Mouse (Mus musculus): Measurements from ENCODE around the gene Morn4.

Morn4 gene

DNA sequence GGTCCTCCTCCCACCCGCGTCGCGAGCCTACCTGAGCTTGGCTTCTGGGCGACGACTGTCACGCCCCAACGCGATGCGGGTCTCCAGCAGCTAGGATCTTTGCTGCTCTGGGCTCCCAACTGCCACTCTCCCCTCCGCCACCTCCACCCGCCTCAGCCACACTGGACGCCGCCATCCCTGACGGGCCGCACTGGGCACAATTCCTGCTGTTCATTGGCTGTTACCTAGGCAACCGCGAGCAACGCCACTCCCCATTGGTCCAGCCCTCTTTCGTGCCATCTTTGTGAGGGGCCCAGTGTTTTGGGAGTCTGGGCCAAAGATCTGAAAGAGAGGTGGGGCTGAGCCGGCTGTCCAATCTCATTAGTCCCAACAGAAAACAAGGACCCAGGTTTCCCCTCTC is at the start of gene Morn4:
Gene Morn4 (minus strand): TSS at position 192 of the 400 bp plus-strand sequence.
- peak; percentile 83 for DNase-seq (ENCODE audit: low read depth, low spot score)

DNA sequence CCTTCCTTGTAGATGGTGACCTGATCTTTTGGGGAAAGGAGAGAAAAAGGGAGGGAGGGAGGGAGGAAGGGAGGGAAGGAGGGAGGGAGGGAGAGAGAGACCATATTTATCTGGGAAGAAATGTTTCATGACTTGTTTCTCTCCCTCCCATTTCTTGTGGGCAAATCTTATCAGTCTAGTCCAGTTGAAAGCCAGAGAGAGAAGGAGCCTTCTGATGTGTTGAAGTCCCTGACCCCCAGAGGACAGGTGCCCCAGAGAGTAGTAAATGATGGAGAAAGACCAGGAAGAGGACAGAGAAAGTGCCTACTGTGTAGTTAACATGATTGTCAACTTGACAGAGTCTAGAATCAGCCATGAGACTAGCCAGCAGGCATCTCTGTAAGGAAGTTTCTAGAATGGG is 48.9 kb upstream of the Morn4 start:
- DNase-seq (ENCODE audit: low read depth, low spot score): no peak

DNA sequence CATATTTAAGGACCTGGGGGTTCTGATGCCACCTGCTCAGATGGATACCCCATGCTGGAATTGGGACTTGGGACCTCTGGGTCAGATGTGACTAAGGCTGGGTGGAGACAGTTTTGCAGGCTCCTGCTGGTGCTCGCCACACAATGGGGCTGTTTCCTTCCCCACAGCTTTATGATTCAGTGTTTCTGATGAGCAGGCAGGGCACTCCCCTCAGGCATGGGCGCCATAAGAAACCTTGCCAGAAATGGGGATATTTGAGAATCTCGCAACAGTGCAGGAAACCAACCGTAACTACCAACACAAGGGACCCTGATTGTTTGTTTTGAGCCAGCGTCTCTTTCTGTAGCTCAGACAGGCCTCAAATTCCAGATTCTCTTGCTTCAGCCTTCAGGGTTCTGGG is 44.9 kb upstream of the Morn4 start:
- DNase-seq (ENCODE audit: low read depth, low spot score): no peak

DNA sequence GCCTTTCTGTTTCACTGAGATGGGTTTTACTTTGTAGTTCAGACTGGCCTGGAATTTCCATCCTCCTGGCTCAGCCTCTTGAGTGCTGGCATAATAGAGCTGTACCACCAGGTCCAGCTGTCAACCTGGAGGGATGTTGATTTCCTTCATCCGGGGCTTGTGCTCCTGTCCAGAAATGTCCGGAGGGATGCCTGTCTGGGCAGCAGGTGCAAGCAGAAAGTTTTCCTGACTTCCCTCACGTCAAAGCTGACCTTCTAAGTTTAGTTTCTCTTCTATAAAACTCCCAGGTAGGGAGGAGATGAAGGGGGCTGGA is 44.1 kb upstream of the Morn4 start:
- no peak for DNase-seq (ENCODE audit: low read depth, low spot score)

DNA sequence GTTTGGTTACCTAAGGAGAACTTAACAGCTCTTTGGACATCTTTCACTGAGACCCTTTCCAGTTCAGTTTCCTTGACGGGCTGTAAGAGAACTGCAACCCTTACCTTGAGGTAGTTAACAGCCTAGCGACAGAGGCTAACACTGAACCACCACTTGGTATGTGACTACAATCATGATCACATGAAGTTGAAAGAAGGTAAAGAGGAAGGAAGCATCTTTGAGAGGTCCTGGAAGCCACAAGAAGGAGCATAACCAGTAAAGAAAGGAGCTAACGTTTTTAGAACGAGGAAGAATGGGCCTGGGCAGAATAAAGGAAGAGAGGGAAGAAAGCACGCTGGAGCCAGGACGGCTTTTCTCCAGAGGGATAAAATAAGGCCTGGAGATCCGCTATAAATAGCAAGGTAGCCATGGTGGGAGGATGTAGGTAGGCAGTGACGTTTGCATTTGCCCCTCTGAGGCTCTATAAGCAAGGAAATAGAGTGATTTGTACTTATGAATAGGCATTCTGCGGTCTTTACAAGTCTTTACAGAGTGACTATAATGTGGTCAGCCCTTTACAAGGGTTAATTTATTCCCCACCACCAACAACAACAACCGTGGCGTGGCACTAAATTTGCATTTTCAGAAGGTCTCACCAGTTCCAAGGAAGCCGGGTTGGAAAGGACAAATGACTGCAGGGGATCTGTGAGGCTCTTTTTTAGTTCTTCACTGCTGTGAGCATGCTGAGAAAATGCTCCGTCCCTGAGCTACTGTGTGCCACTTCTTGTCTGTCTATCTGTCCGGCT is 43.5 kb upstream of the Morn4 start:
- DNase-seq (ENCODE audit: low read depth, low spot score): no peak

DNA sequence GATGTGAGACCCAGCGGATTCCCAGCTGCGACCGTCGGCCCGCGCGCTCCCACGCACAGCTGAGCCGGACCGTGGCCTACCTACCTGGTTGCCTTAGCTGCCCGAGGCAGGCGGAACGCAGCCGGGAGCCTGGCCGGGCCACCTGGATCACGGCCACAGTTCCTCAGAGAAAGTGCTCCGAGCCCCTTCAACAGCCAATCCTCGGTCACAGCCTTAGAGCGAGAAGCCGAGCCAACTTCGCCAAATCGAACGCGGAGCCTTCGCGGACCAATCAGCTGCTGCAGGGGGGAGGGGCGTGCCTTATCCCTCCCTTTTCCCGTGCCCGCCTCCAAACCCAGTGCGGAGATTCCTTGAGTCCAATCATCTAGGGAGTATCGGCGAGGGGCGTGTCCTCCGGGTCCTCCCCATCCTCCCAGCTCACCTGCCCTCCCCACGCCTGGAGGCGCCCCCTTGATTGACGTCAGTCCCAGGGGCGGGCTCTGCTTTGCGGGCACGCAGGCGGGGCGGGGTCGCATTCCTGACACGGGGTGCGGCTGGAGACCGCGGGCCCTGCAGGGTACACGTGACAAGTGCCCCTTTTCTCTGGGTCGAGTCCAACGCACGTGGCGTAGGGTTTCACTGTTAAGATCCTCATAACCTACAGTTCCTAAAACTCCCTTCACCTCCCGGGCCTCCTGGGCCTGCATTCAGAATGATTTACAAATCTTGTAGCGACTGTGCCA is 42.8 kb upstream of the Morn4 start, which contains the start of gene Avpi1:
Gene Avpi1 (minus strand): TSS at position 273 of the 722 bp plus-strand sequence.
- peak; percentile 95 for DNase-seq (ENCODE audit: low read depth, low spot score)

DNA sequence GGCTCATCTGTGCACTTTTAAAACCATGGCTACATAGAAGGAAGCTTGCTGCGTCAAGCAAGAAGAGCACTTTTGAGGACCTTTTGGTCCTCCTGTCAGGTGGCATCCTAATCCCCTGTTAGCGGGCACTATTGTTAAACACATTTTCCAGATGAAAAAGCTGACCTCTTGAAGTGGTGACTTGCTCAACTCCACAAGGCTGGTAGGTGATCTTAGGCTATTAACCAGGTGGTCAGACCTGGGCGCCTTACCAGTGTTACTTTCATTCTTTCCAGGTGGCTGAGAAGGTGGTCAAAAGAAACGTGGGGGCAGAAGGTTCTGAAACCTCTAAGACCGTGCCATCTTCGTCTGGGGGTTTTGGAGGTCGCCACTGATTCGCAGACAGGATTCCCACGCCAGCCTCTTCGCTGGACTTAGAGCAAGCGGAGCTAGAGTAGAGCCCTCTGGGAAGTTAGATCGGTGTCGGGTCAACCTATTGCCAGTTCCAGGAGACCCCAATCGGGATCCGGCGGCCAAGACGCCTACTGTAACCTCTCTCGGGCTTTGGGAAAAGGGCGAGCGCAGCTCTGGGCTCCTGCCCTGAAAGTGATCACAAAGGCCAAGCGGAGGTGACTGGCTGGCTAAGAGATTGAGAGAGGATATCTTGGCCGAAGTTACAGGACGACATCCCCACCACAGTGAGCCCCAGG is 42.0 kb upstream of the Morn4 start:
- DNase-seq (ENCODE audit: low read depth, low spot score): no peak

DNA sequence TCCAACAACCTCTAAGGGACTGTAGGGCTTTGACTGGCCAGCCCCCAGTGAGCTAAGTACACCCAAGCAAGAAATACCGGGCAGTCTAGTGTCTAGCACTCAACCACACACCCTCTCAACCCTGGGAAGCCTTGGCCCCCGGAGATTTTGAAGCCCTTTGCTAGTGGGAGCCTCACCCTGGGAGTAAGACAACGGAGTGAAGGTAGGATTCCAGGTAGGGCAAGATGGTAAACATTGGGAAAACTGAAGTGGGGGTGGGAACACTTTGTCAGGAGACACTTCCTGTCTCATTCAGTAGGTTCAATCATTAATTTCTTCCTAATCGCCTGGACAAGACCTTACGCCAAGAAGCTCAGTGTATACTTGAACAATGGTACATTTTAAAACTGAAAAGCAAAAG is 40.9 kb upstream of the Morn4 start:
- no peak for DNase-seq (ENCODE audit: low read depth, low spot score)

DNA sequence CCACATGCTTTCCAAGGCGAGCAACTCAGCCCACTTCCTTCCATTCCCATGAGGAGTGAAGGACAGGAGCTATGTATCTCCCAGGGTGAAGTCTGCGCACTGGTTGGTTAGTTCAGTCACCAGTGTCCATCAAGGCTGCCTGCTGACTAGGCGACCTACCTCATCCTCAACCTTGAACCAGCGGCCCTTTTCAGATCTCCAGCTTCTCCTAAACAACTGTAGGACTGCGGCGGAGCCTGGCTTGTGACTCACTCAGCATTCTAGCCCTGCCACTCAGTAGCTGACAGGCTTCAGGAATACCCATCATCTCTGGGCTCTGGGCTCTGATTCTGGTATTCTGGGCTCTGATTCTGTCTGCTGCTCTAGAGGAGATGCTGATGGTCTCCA is 40.1 kb upstream of the Morn4 start:
- no peak for DNase-seq (ENCODE audit: low read depth, low spot score)

DNA sequence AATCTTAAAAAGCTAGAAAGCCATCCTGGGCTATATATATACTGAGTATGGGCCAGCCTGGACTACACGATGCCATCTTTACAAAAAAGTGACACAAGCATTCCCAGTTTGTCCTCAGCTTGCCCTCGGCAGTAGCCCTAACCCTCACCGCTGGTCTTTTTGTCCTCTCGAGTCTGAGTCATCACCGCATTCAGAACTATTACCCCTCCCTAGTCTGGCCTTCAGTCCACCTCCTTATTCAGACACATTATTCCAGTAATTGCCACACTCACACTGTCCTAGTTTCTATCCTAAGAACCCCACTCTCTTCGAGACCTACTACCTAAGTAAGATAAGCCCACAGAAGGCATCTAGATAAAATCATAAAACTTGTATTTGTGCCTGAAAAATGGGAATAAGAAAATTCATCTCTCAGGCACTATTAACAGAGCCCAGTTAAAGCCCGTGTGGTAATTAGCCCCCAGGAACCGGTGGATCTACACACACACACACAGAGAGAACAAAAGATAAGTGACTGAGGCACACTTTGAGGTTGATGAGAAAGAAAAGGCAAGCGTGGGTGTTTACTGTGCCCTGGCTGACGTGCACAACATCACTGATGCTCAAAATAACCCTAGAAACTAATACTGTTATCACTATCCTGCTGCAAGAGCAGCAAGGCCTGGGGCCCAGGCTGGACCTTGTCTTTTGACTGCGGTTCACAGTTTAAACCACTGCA is 39.5 kb upstream of the Morn4 start:
- no peak for DNase-seq (ENCODE audit: low read depth, low spot score)

DNA sequence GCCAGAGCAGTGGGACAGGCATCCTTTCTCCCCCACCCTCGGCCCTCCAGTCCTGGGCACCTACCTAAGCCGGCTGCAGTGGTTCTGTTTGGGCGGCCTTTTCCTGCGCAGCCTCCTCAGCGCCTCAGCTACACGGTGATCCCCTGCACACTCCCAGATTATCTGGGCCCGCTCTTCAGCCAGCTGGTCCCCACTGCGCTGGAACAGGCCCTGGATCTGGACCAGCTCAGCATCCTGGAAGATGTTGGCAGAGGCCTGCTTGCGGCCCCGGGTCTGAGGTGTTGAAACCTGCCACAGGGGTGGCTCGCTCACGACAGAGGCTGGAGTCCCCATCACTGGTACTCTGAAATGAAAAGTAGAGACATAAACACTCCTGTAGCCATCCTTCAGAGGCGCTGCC is 38.5 kb upstream of the Morn4 start:
- no peak for DNase-seq (ENCODE audit: low read depth, low spot score)

DNA sequence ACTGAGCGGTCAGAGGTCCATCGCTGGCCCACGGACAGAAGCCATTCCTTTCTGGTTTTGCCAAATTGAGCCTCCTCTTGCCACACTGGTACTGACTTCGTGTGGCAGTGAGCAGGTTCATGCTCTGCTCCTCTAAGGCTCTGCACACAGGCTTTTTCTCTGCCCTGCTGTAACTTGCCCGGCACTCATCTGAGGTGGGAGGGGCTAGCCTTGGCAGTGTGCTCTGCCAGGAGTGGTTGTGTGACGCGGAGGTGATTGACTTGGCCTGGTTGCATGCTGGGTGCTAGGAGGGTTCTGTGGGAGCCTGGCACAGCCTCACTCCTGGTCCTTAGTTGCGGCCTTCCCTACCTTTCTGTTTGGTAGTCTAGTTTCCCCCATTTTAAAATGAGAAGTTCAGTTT is 34.3 kb upstream of the Morn4 start:
- DNase-seq (ENCODE audit: low read depth, low spot score): no peak

DNA sequence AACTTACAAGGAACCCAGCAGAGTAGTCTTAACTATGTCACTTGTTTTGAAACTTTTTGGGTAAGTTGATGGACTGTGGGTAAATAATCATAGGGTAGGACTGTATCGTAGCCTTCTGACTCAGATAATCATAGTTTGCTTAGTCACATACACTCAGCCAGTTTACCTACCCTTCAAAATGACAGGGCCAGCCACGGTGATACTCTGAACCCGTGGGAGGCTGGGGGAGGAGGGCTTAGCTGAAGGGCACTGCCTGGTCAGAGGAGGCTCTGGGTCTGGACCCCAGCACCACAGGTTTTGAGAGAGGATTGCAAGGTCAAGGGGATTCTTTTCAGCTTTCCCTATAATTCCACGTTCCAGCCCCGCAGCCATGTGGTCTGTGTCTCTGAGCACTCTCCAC is 32.4 kb upstream of the Morn4 start:
- no peak for DNase-seq (ENCODE audit: low read depth, low spot score)

DNA sequence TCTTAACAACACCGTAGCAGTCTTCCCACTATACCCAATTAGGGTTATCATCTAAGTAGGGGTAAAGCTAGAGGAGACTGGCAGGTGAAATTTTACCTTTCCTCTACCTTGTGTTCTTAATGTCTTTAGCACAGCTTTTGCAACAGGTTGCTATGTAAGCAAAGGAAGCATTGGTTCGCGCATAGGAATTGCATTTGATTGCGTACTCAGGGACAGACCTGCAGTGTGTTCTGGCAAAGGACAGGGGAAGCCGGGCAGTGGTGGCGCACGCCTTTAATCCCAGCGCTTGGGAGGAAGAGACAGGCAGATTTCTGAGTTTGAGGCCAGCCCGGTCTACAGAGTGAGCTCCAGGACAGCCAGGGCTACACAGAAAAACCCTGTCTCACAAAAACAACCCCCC is 32.0 kb upstream of the Morn4 start:
- DNase-seq (ENCODE audit: low read depth, low spot score): no peak

DNA sequence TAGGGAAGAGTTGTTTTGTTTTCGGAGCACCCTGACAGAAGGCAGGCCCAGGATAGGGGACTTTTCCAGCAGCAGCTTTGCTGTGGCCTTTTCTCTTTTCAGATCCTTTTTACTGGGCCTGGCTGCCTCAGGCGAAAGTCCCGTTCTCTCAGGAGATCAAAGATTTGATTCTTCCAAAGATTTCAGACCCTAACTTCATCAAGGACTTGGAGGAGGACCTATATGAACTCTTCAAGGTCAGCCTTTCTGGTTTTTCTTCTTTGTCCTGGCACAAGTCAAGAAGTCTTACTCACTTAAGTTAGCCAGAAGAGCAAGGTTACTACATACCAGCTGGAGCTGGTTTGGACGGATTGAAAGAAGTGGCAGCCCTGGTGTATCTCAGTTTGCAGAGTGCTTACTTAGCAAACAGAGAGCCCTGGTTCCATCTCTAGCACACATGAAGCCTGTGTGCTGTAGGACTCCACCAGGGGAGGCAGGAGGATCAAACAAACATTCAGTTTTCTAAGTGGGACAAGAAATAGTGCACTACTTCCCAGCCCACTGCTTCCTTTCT is 29.7 kb upstream of the Morn4 start:
- no peak for DNase-seq (ENCODE audit: low read depth, low spot score)

DNA sequence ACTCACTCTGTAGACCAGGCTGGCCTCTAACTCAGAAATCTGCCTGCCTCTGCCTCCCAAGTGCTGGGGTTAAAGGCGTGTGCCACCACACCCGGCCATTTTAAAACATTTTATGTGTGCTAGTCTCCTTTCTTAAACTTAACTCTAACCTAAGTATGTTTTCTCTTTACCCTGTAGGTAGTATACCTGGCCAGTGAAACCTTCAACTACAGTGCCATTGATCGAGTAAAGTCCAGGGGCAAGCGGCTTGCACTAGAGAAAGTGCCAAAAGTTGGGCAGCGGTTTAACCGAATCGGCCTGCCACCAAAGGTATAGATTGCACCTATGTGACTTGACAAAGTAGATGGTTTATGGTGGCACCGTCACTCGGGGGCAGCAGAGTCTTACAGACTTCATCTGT is 18.5 kb upstream of the Morn4 start:
- DNase-seq (ENCODE audit: low read depth, low spot score): no peak

DNA sequence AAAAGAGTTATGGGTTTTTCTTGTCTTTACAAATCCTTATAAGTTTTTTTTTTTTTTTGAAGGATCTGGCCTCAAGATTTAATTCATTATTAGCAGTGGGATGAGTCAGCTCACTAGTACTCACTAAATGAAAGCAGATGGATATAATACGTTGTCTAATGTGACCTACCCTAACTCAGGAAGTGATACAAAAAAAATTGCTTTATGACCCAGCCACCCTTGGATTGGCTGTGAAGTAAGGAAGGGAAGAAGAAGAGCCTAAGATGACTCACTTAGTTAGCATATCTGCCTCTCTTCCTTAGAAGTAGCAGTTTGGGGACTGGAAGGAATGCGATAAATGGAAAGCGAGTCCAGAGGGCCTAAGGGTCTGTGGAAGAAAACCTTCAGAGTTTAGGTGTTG is 13.2 kb upstream of the Morn4 start:
- DNase-seq (ENCODE audit: low read depth, low spot score): no peak

DNA sequence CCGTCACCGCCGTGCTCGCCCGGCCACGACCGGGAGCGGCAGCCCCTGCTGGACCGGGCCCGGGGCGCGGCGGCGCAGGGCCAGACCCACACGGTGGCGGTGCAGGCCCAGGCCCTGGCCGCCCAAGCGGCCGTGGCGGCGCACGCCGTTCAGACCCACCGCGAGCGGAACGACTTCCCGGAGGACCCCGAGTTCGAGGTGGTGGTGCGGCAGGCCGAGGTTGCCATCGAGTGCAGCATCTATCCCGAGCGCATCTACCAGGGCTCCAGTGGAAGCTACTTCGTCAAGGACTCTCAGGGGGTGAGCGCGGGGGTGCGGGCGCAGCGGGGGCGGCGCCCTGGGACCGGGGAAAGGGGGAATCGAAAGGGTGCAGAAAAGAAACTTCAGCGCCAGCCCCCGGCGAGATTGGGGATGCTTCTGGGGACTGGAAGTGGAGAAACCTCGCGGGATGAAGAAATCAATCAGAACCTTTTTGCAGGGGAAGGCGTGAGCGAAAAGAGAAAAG is 4.5 kb upstream of the Morn4 start:
- peak; percentile 26 for DNase-seq (ENCODE audit: low read depth, low spot score)

DNA sequence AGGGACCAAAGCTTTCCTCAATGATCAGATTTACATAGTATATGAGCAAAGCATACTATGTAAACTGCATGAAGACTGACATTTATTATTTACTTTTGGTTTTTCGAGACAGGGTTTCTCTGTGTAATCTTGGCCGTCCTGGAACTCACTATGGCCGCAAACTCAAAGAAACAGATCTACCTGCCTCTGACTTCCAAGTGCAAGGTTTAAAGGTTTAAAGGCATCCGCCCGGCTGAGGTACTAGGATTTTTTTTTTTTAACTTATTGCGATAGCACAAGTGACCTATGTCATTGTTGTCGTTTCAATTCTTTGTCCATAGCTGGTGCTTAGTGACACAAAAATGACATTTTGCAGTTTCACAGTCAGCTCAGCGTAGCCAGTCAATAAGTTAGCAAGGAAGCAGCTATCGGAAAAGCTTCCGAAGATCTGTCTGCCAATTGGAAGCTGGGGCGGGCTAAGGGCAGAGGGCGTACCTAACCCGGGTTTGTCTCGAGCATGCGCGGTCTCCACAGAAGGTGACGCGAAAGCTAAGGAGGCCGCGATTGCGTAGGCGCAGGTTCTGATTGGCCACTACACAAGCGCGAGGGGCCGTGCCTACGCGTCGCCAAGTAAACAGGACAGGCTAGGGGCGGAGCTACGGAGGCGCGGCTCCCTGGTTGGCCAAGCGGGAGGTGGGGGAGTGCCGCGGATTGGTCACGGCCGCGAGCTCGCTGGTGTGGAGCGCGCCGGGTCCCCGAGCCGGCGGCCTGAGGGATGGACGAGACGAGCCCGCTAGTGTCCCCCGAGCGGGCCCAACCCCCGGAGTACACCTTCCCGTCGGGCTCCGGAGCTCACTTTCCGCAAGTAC is 3.8 kb upstream of the Morn4 start, which contains the start of gene Pi4k2a:
Gene Pi4k2a (plus strand): TSS at position 723 of the 848 bp plus-strand sequence.
- DNase-seq (ENCODE audit: low read depth, low spot score): peak; percentile 100

DNA sequence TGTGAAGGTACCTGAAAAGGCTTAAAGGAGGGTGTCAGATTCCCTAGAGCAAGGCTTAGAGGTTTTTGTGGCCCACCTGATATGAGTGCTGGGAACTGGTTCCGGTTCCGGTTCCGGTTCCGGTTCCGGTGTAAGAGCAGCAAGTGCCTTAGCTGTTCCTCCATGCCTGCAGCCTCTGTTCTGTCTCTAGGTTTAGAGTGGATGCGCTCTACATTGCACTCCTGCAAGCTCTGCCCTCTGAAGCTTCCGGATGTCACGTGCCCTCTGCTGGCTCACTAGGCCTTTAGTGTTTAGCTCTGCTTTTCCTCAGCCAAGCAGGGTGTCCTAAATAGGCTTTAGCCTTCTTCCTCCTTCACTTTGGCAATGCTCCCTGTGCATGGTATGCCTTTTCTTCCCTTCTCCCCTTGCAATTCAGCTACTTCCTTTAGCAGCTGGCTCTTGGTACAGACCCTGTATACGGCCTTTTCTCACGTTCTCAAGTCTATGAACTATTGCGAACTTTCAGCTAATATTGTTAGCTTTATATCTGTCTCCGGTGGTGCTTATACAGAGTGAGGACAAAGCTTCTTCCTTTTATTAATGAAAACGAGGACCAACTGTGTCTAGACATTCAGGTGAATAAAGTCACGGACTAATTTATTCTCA is 3.1 kb upstream of the Morn4 start:
- no peak for DNase-seq (ENCODE audit: low read depth, low spot score)
